Mouse (Mus musculus) c-Kit-negative CD71-positive TER-119-positive erythroid progenitor cells, embryonic 14.5 days (primary cell): ENCODE measurements around the gene Gpr137.
"Not testable (repeated sequence)": the region's sequence is repeated elsewhere in the genome, so short reads cannot be mapped to it uniquely, and the experiment has no call there.

Experiments
- DNase-seq: peaks from one replicate; pipeline ENCODE4 v3.0.0-alpha.2; 2013; ENCODE audit warnings: low read depth, low spot score

Gpr137 gene

GRCm38 (mm10) chr19:6942249-6942691 lies at the start of gene Gpr137:
Gpr137 (minus strand) TSS chr19:6942480.
- DNase-seq = peak; percentile 86

- DNase-seq = not testable (repeated sequence)
Measured at GRCm38 (mm10) chr19:6991166-6991565, 48.9 kb upstream of the Gpr137 start.

DNA sequence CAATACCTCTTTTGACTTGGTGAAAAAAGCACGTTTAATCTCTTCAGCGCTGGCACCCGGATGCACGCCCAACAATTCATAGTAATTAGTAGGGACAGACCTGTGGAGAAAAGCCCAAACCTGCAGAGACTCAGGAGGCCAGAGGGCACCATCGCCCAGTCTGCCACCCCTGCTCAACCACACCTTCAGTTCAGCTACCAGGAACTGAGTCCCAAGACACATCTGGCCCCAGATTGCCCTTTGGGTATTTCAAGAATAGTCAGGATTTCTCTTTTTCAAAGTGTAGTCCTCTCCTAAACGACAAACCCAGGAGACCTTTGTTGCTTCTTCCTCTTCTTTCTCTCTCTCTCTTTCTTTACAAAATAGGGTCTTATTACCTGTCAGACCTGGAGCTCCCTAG lies 48.4 kb upstream of the Gpr137 start:
- no peak for DNase-seq

DNA sequence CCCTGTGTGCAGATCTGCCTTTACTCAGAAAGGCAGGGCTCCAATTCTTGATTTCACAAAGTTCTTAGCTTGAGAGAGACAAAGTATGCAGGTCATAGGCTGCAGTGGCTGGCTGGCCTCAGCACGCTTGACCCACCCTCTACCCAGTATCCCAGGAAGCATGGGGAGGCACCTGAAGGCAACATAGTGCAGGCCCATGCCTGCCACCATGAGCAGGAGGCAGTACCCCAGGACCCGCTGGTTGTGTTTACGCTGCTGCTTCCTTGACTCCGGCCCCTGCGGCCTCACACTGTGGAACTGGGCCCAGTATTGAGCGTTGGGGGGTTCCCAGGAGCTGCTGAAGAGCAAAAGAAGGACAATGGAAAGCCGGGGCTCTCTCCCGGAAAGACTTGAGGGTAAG lies 47.0 kb upstream of the Gpr137 start:
- DNase-seq = no peak

GRCm38 (mm10) chr19:6987904-6988285 lies 45.6 kb upstream of the Gpr137 start:
- no peak for DNase-seq

- DNase-seq = no peak
Measured at GRCm38 (mm10) chr19:6987061-6987903, 45.0 kb upstream of the Gpr137 start, which contains the start of gene Vegfb. Vegfb (minus strand) TSS chr19:6987651.

DNA sequence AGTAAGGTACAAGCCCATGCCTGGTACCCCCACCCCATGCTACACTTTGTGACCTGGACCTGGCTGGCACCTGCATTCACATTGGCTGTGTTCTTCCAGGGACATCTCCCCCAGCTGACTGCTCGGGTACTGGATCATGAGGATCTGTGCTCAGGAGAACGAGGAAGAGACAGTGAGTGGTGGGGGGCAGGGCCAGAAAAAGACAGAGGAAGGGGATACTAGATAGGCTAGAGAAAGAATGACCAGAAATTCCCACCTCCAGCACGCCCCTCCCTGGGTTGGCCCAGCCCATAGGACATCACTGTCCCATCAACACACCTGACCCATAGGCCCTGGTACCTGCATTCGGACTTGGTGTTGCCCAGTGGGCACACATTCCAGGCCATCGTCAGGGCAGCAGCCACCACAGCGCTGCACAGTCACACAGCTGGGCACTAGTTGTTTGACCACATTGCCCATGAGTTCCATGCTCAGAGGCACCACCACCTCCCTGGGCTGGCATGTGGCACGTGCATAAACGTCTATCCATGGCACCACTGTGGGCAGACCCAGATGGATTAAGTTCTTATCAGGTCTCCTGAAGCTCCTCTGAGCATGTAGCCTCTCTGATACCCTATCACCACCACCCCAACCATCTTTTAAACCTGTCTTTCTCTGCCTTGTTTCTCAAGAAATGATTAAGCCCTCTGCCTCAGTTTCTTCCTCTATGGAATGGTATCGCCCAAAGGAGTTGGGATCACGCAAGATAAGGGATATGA lies 43.9 kb upstream of the Gpr137 start:
- DNase-seq = no peak

DNA sequence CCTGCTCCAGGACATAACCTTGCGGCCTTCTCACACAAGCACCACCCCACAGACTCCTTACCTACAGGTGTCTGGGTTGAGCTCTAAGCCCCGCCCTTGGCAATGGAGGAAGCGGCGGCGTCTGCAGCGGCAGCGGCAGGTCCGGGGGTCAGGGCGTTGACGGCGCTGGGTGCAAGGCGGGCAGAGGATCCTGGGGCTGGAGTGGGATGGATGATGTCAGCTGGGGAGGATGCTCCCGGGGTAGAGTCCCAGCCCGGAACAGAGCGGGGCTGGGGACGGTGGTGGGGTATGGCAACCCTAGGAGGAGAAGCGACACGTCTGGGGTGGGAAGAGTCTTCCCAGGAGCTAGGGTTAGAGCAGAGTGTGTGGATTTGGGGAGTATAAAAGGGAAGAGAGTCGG lies 43.0 kb upstream of the Gpr137 start:
- DNase-seq = no peak

DNA sequence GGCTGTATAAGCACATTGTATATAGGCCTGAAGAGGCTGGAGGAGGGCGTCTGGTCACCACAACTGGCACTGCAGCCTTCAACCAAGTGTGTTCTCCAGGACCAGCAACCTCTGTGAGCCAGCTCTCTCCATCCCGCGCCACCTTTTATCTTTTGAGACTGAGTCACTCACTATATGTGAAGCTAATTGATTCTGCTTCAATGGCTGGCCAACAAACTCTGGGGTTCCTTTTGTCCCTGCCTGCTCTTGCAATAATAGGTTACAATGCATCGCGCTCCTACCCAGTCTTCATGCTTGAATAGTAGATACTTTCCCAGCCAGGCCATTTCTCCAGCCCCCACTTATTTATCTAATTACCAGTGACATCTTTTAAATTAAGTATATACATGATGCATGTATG lies 41.3 kb upstream of the Gpr137 start:
- DNase-seq = no peak

DNA sequence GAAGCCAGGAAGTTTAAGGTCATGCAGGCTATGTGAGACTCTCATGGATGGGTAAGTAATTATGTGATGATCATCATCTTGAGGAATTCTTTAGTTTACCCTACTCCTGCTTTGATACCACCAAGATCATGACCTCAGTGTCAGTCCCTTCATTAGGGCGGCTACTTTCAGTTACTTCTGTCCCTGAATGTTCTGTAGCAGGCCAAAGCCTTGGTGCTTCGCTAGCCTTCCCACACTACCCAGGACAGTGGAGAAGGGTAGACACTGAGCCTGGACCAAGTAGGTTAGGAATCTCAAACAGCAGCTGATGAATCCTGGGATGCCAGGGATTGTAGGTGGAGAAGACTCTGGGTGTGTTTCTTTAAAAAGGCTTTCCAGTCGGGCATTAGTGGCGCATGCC lies 39.2 kb upstream of the Gpr137 start:
- no peak for DNase-seq

- peak; percentile 99 for DNase-seq
Measured at GRCm38 (mm10) chr19:6980381-6981093, 38.3 kb upstream of the Gpr137 start, which contains the start of gene Fkbp2. Fkbp2 (minus strand) TSS chr19:6980501.

- DNase-seq = peak; percentile 98
Measured at GRCm38 (mm10) chr19:6979486-6980380, 37.5 kb upstream of the Gpr137 start.

- no peak for DNase-seq
Measured at GRCm38 (mm10) chr19:6979001-6979479, 36.8 kb upstream of the Gpr137 start.

DNA sequence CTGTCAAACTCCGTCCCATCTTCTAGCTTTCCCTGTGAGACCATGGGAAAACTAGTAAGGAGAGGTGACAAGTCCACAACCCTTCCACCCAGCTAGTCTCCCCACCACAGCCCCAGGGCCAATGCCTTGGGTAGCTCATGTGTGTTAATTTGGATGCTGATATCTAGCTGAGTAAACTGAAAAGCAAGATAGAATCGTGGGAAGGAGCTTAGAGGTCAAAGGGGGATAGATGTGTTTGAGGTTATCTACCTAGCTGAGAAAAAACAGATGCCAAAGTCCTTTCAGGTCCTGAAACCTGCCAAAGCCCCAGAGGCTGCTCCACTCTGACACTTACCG lies 36.3 kb upstream of the Gpr137 start:
- DNase-seq = no peak

GRCm38 (mm10) chr19:6977759-6978638 lies 35.7 kb upstream of the Gpr137 start:
- DNase-seq = no peak

GRCm38 (mm10) chr19:6975537-6976521 lies 33.5 kb upstream of the Gpr137 start, which contains the start of gene Plcb3:
Plcb3 (minus strand) TSS chr19:6976470.
- no peak for DNase-seq

GRCm38 (mm10) chr19:6974211-6975205 lies 32.2 kb upstream of the Gpr137 start, which contains the start of gene Ppp1r14b:
Ppp1r14b (plus strand) TSS chr19:6974968.
- peak; percentile 60 for DNase-seq
